Mouse (Mus musculus) limb, embryonic 11.5 days (tissue): ENCODE results near the gene Csrp1. TPM values are rescaled to one million over a fixed set of nuclear protein-coding genes. Genes with fewer than 3 reads are reported as not detected.

Experiments
- ATAC-seq: fragments of 200-750 bp; cut with Nextera tagmentation; 2 replicates; pipeline ENCODE4 v1.8.0; 2017; ENCODE audit warnings: low read depth; ENCODE audit not compliant: insufficient number of reproducible peaks, low FRiP score, low TSS enrichment
- DNase-seq: peaks from one replicate; pipeline ENCODE4 v3.0.0-alpha.2; 2015; ENCODE audit warnings: low spot score
- H3K27ac ChIP-seq: fragments of 300-500 bp; sonication (generic); replicated peaks from 2 replicates; pipeline ENCODE4 v1.5.1; 2014; ENCODE audit warnings: low read depth, mild to moderate bottlenecking, low read length
- H3K27me3 ChIP-seq: fragments of 300-500 bp; sonication (generic); 2 replicates; pipeline ENCODE4 v1.6.1; 2014; ENCODE audit warnings: mild to moderate bottlenecking, low read length, mixed read lengths; ENCODE audit not compliant: control insufficient read depth, insufficient read depth
- H3K36me3 ChIP-seq: fragments of 300-500 bp; sonication (generic); 2 replicates; pipeline ENCODE4 v1.6.1; 2014; ENCODE audit warnings: mild to moderate bottlenecking, low read length, moderate library complexity, mixed read lengths; ENCODE audit not compliant: control insufficient read depth, insufficient read depth
- H3K4me1 ChIP-seq: fragments of 300-500 bp; sonication (generic); 2 replicates; pipeline ENCODE4 v1.6.1; 2014; ENCODE audit warnings: low read length, mixed read lengths; ENCODE audit not compliant: control insufficient read depth, insufficient read depth
- H3K4me2 ChIP-seq: fragments of 300-500 bp; sonication (generic); 2 replicates; pipeline ENCODE4 v1.6.1; 2014; ENCODE audit warnings: low read depth, mild to moderate bottlenecking, moderate library complexity; ENCODE audit not compliant: severe bottlenecking
- H3K4me3 ChIP-seq: fragments of 300-500 bp; sonication (generic); 2 replicates; pipeline ENCODE4 v1.5.1; 2014; ENCODE audit warnings: low read depth, low read length
- H3K9ac ChIP-seq: fragments of 300-500 bp; sonication (generic); 2 replicates; pipeline ENCODE4 v1.6.1; 2014; ENCODE audit warnings: mild to moderate bottlenecking, low read length
- H3K9me3 ChIP-seq: fragments of 300-500 bp; sonication (generic); 2 replicates; pipeline ENCODE4 v1.6.1; 2016; ENCODE audit warnings: low read length; ENCODE audit not compliant: control insufficient read depth
- WGBS: fragments of 180-500 bp; shearing (Covaris S2); extraction: QIAGEN DNeasy Blood & Tissue Kit; methylation state at CpG from one replicate; pipeline ENCODE4 v1.1.7; 2014; 5-methylcytosine and 5-hydroxymethylcytosine counted together
- polyA plus RNA-seq: library from polyadenylated mRNA; unstranded; fragments of >200 nt; fragmentation: Nextera tagmentation; extraction: Ambion mirVana; gene quantifications from 2 replicates; pipeline ENCODE4 v1.2.1, GENCODE M21; 2014

Gene Csrp1
- polyA plus RNA-seq, 1 experiment from 2014 or later: 51.2 TPM

- no peak overlapping the region for H3K27ac ChIP-seq
- no peak overlapping the region for H3K9ac ChIP-seq
- ATAC-seq (peak; percentile 97), DNase-seq (peak; percentile 97)
- no peaks in the 10 kb centered on the region for H3K27me3 ChIP-seq
- no peaks in the 10 kb centered on the region for H3K4me1 ChIP-seq
- H3K9me3 ChIP-seq: no peaks in the 10 kb centered on the region
- H3K4me2 ChIP-seq: no peak overlapping the region
- no peak overlapping the region for H3K4me3 ChIP-seq
- 10% methylated on average over 10 of the region's 10 CpGs for WGBS
- H3K36me3 ChIP-seq: peaks cover 4% of the 10 kb centered on the region; the same call in 1 of the 2 replicates
These were observed 33.0 kb downstream of the Csrp1 start for GRCm38 (mm10) chr1:135752737-135753348.

GRCm38 (mm10) chr1:135755287-135755686, 35.4 kb downstream of the Csrp1 start:
- H3K27me3 ChIP-seq: no peaks in the 10 kb centered on the region
- WGBS: 52% methylated on average over 9 of the region's 9 CpGs
- H3K9ac ChIP-seq: no peak overlapping the region
- peaks cover 3% of the 10 kb centered on the region; the same call in 1 of the 2 replicates for H3K36me3 ChIP-seq
- ATAC-seq (no peak), DNase-seq (no peak)
- H3K4me1 ChIP-seq: no peaks in the 10 kb centered on the region
- H3K27ac ChIP-seq: no peak overlapping the region
- H3K9me3 ChIP-seq: no peaks in the 10 kb centered on the region
- no peak overlapping the region for H3K4me3 ChIP-seq
- no peak overlapping the region for H3K4me2 ChIP-seq

- Histone ChIP-seq H3K27ac (no peak overlapping the region), H3K9ac (no peak overlapping the region), H3K4me1 (no peaks in the 10 kb centered on the region), H3K36me3 (no peaks in the 10 kb centered on the region), H3K27me3 (no peaks in the 10 kb centered on the region), H3K9me3 (no peaks in the 10 kb centered on the region), H3K4me2 (no peak overlapping the region), H3K4me3 (no peak overlapping the region)
- 82% methylated on average over 3 of the region's 3 CpGs for WGBS
- ATAC-seq (no peak), DNase-seq (no peak)
These were observed 36.1 kb downstream of the Csrp1 start for GRCm38 (mm10) chr1:135755913-135756312.

- ATAC-seq (no peak), DNase-seq (no peak)
- H3K4me2 ChIP-seq: no peak overlapping the region
- H3K36me3 ChIP-seq: no peaks in the 10 kb centered on the region
- H3K27ac ChIP-seq: no peak overlapping the region
- 74% methylated on average over 8 of the region's 8 CpGs for WGBS
- no peaks in the 10 kb centered on the region for H3K4me1 ChIP-seq
- no peak overlapping the region for H3K9ac ChIP-seq
- no peaks in the 10 kb centered on the region for H3K27me3 ChIP-seq
- H3K4me3 ChIP-seq: no peak overlapping the region
- H3K9me3 ChIP-seq: no peaks in the 10 kb centered on the region
These were observed 37.4 kb downstream of the Csrp1 start for GRCm38 (mm10) chr1:135757287-135757686.

- no peak for ATAC-seq
- no peak overlapping the region for H3K4me2 ChIP-seq
- peaks cover 4% of the 10 kb centered on the region; the same call in 1 of the 2 replicates for H3K4me1 ChIP-seq
- no peaks in the 10 kb centered on the region for H3K9me3 ChIP-seq
- no peaks in the 10 kb centered on the region for H3K27me3 ChIP-seq
- H3K9ac ChIP-seq: no peak overlapping the region
- no peak overlapping the region for H3K4me3 ChIP-seq
- no peak for DNase-seq
- 58% methylated on average over 4 of the region's 4 CpGs for WGBS
- no peaks in the 10 kb centered on the region for H3K36me3 ChIP-seq
- H3K27ac ChIP-seq: no peak overlapping the region
These were observed 39.8 kb downstream of the Csrp1 start for GRCm38 (mm10) chr1:135759685-135760084.

- no peak overlapping the region for H3K4me2 ChIP-seq
- no peak overlapping the region for H3K9ac ChIP-seq
- ATAC-seq (no peak), DNase-seq (no peak)
- H3K27me3 ChIP-seq: no peaks in the 10 kb centered on the region
- H3K4me1 ChIP-seq: peaks cover 4% of the 10 kb centered on the region
- H3K36me3 ChIP-seq: no peaks in the 10 kb centered on the region
- H3K4me3 ChIP-seq: no peak overlapping the region
- 68% methylated on average over 8 of the region's 8 CpGs for WGBS
- H3K9me3 ChIP-seq: no peaks in the 10 kb centered on the region
- no peak overlapping the region for H3K27ac ChIP-seq
These were observed 40.4 kb downstream of the Csrp1 start for GRCm38 (mm10) chr1:135760216-135760615.

GRCm38 (mm10) chr1:135761728-135762127, 41.9 kb downstream of the Csrp1 start:
- Histone ChIP-seq H3K4me1 (peaks cover 17% of the 10 kb centered on the region), H3K4me2 (no peak overlapping the region), H3K9ac (no peak overlapping the region), H3K9me3 (no peaks in the 10 kb centered on the region), H3K27me3 (no peaks in the 10 kb centered on the region), H3K27ac (no peak overlapping the region), H3K36me3 (no peaks in the 10 kb centered on the region), H3K4me3 (no peak overlapping the region)
- ATAC-seq (no peak), DNase-seq (no peak)
- WGBS: 90% methylated on average over 5 of the region's 5 CpGs

GRCm38 (mm10) chr1:135763503-135764205, 43.8 kb downstream of the Csrp1 start:
- Histone ChIP-seq H3K36me3 (peaks cover under 1% of the 10 kb centered on the region; the same call in 1 of the 2 replicates), H3K27ac (no peak overlapping the region), H3K27me3 (no peaks in the 10 kb centered on the region), H3K4me1 (peaks cover 28% of the 10 kb centered on the region), H3K4me3 (no peak overlapping the region), H3K9me3 (no peaks in the 10 kb centered on the region), H3K9ac (no peak overlapping the region), H3K4me2 (no peak overlapping the region)
- DNase-seq (no peak), ATAC-seq (no peak)
- 64% methylated on average over 9 of the region's 9 CpGs for WGBS
